In genomic region chr7:68374109-68374857, GRCm38 (mm10) we compare ENCODE assay signal across 9 mouse cellular contexts.
DNase-seq lines count a peak whose midpoint lies in the region; ATAC-seq and TF ChIP-seq lines count a peak whose summit lies in the region.
"Had no signal": no experiment of that assay in that cellular context is flagged by ENCODE, and none has a peak within 500 bp of the region (broad histone marks: within the 10 kb centered on the region; RNA-seq: fewer than 3 reads in every experiment).

No protein-coding gene starts in this region.

- peak; percentile 44 for DNase-seq in thymus, adult 2 months
- DNase-seq in thymus, adult 18-20 months = no peak
- peak; percentile 60 for DNase-seq in cerebellum, adult 8-10 months
- DNase-seq in forebrain, postnatal 0 days = peak; percentile 95
- DNase-seq in left cerebral cortex, adult 11 months (ENCODE audit: low spot score) = peak; percentile 28
- DNase-seq in right cerebral cortex, postnatal 36 days (ENCODE audit: low spot score in 2 of 2) = peak; percentile 24 to 33

- peak; percentile 76 for ATAC-seq in forebrain, postnatal 0 days
- peak; percentile 74 for ATAC-seq in hindbrain, embryonic 15.5 days (ENCODE audit: low FRiP score, low read depth)

- H3K27ac ChIP-seq in thymus, adult 2 months (ENCODE audit: control insufficient read depth, insufficient read depth, low read length) = no peak overlapping the region
- no peak overlapping the region for H3K27ac ChIP-seq in forebrain, postnatal 0 days (ENCODE audit: low read depth, low read length)
- no peak overlapping the region for H3K27ac ChIP-seq in hindbrain, embryonic 15.5 days (replicated peaks)

- TF ChIP-seq POLR2A in thymus, adult 2 months (IDR thresholded peaks at IDR 0.05; ENCODE audit: control insufficient read depth, extremely low read depth, insufficient read depth, low read length, poor library complexity) = no peak

- H3K4me3 ChIP-seq in thymus, adult 2 months (ENCODE audit: control insufficient read depth, insufficient read depth, low read length) = no peak overlapping the region
- peak overlapping the region; percentile 19; the same call in 1 of the 2 replicates for H3K4me3 ChIP-seq in forebrain, postnatal 0 days (ENCODE audit: low read depth, low read length)
- peak overlapping the region; percentile 28 for H3K4me3 ChIP-seq in hindbrain, embryonic 15.5 days
- H3K4me3 ChIP-seq in megakaryocyte, embryonic 14.5 days (replicated peaks) = peak overlapping the region; percentile 28
- H3K4me3 ChIP-seq: erythroblast, embryonic 14.5 days had no signal

- H3K4me1 ChIP-seq in thymus, adult 2 months (replicated peaks; ENCODE audit: control insufficient read depth, insufficient read depth, low read length) = peaks cover 3% of the 10 kb centered on the region; the same call in 1 of the 2 replicates
- no peaks in the 10 kb centered on the region for H3K4me1 ChIP-seq in forebrain, postnatal 0 days (ENCODE audit: insufficient read depth)
- H3K4me1 ChIP-seq in hindbrain, embryonic 15.5 days (replicated peaks) = peaks cover 4% of the 10 kb centered on the region
- H3K4me1 ChIP-seq in megakaryocyte, embryonic 14.5 days = peaks cover 10% of the 10 kb centered on the region

- peak overlapping the region; percentile 46 for H3K4me2 ChIP-seq in forebrain, postnatal 0 days (ENCODE audit: low read depth)
- peak overlapping the region; percentile 54 for H3K4me2 ChIP-seq in hindbrain, embryonic 15.5 days

- no peak for TF ChIP-seq CTCF in thymus, adult 2 months (IDR thresholded peaks at IDR 0.05; ENCODE audit: borderline replicate concordance, control insufficient read depth, extremely low read depth, insufficient read depth, low read length, poor library complexity)
- peak; percentile 94 for TF ChIP-seq CTCF in forebrain, postnatal 0 days (IDR thresholded peaks at IDR 0.05; ENCODE audit: low read depth)

- 22% methylated on average over 16 of the region's 16 CpGs for WGBS in thymus, adult 2 months
- WGBS in forebrain, postnatal 0 days = 17% methylated on average over 16 of the region's 16 CpGs
- 17% methylated on average over 16 of the region's 16 CpGs for WGBS in hindbrain, embryonic 15.5 days

- H3K36me3 ChIP-seq in thymus, adult 2 months (ENCODE audit: control insufficient read depth, insufficient read depth, low read length) = no peaks in the 10 kb centered on the region
- no peaks in the 10 kb centered on the region for H3K36me3 ChIP-seq in forebrain, postnatal 0 days (ENCODE audit: insufficient read depth)
- no peaks in the 10 kb centered on the region for H3K36me3 ChIP-seq in hindbrain, embryonic 15.5 days
- H3K36me3 ChIP-seq in megakaryocyte, embryonic 14.5 days (replicated peaks; ENCODE audit: low read length) = no peaks in the 10 kb centered on the region

- no peaks in the 10 kb centered on the region for H3K27me3 ChIP-seq in thymus, adult 2 months (ENCODE audit: control insufficient read depth, insufficient read depth, low read length)
- H3K27me3 ChIP-seq in forebrain, postnatal 0 days (ENCODE audit: insufficient read depth, low read length) = peaks cover 8% of the 10 kb centered on the region; the same call in 1 of the 2 replicates
- peaks cover 22% of the 10 kb centered on the region for H3K27me3 ChIP-seq in hindbrain, embryonic 15.5 days
- peaks cover 39% of the 10 kb centered on the region for H3K27me3 ChIP-seq in megakaryocyte, embryonic 14.5 days (replicated peaks)

- 0 out of 2 replicates have a peak overlapping the region, but pooled peaks have one; percentile 15 for H3K9ac ChIP-seq in forebrain, postnatal 0 days
- H3K9ac ChIP-seq in hindbrain, embryonic 15.5 days = peak overlapping the region; percentile 34

- H3K9me3 ChIP-seq in forebrain, postnatal 0 days (ENCODE audit: low read length) = no peaks in the 10 kb centered on the region
- H3K9me3 ChIP-seq in hindbrain, embryonic 15.5 days = no peaks in the 10 kb centered on the region
- no peaks in the 10 kb centered on the region for H3K9me3 ChIP-seq in megakaryocyte, embryonic 14.5 days

Comparison
In these comparisons a context has a peak if more than half of its experiments do, and no peak if none do; other contexts are left out.
1. DNase-seq: peak in thymus, adult 2 months (single experiment), cerebellum, adult 8-10 months (single experiment), forebrain, postnatal 0 days (single experiment), left cerebral cortex, adult 11 months (single experiment) and right cerebral cortex, postnatal 36 days (2 of 2); none in thymus, adult 18-20 months (0 of 2).